Mouse (Mus musculus): ENCODE results near the gene Nup107.
"Not testable (repeated sequence)": the region's sequence is repeated elsewhere in the genome, so short reads cannot be mapped to it uniquely, and the experiment has no call there.

Nup107 gene

GRCm38 (mm10) chr10:117735396-117735795 is 57.1 kb downstream of the Nup107 start:
- DNase-seq (ENCODE audit: extremely low spot score): not testable (repeated sequence)

GRCm38 (mm10) chr10:117734104-117734852 is 58.2 kb downstream of the Nup107 start:
- DNase-seq (ENCODE audit: extremely low spot score): not testable (repeated sequence)

GRCm38 (mm10) chr10:117733626-117734025 is 58.9 kb downstream of the Nup107 start:
- DNase-seq (ENCODE audit: extremely low spot score): not testable (repeated sequence)

- DNase-seq (ENCODE audit: extremely low spot score): no peak
Measured at GRCm38 (mm10) chr10:117732962-117733592, 59.4 kb downstream of the Nup107 start.

GRCm38 (mm10) chr10:117732184-117732583 is 60.3 kb downstream of the Nup107 start:
- no peak for DNase-seq (ENCODE audit: extremely low spot score)

- peak; percentile 34 for DNase-seq (ENCODE audit: extremely low spot score)
Measured at GRCm38 (mm10) chr10:117731244-117732101, 61.0 kb downstream of the Nup107 start.

GRCm38 (mm10) chr10:117730637-117731203 is 61.8 kb downstream of the Nup107 start:
- DNase-seq (ENCODE audit: extremely low spot score): no peak

GRCm38 (mm10) chr10:117730140-117730539 is 62.4 kb downstream of the Nup107 start:
- no peak for DNase-seq (ENCODE audit: extremely low spot score)

GRCm38 (mm10) chr10:117729139-117729814 is 63.2 kb downstream of the Nup107 start:
- DNase-seq (ENCODE audit: extremely low spot score): no peak

- no peak for DNase-seq (ENCODE audit: extremely low spot score)
Measured at GRCm38 (mm10) chr10:117728574-117728973, 63.9 kb downstream of the Nup107 start.

- no peak for DNase-seq (ENCODE audit: extremely low spot score)
Measured at GRCm38 (mm10) chr10:117727518-117728110, 64.9 kb downstream of the Nup107 start.

GRCm38 (mm10) chr10:117726888-117727385 is 65.6 kb downstream of the Nup107 start:
- no peak for DNase-seq (ENCODE audit: extremely low spot score)

GRCm38 (mm10) chr10:117726350-117726749 is 66.2 kb downstream of the Nup107 start:
- DNase-seq (ENCODE audit: extremely low spot score): no peak

- DNase-seq (ENCODE audit: extremely low spot score): no peak
Measured at GRCm38 (mm10) chr10:117725671-117726070, 66.8 kb downstream of the Nup107 start.

- DNase-seq (ENCODE audit: extremely low spot score): no peak
Measured at GRCm38 (mm10) chr10:117724804-117725361, 67.6 kb downstream of the Nup107 start.

GRCm38 (mm10) chr10:117724136-117724718 is 68.3 kb downstream of the Nup107 start:
- no peak for DNase-seq (ENCODE audit: extremely low spot score)

- no peak for DNase-seq (ENCODE audit: extremely low spot score)
Measured at GRCm38 (mm10) chr10:117718161-117719119, 74.1 kb downstream of the Nup107 start.

- peak; percentile 57 for DNase-seq (ENCODE audit: extremely low spot score)
Measured at GRCm38 (mm10) chr10:117717583-117717982, 74.9 kb downstream of the Nup107 start.

- no peak for DNase-seq (ENCODE audit: extremely low spot score)
Measured at GRCm38 (mm10) chr10:117716686-117717085, 75.8 kb downstream of the Nup107 start.
